Mouse (Mus musculus) layer of hippocampus, adult 8-10 months (tissue): ENCODE measurements at regions not wholly inside any gene's neighbourhood (a gene's known extent, or its start where the extent isn't known, plus 50 kb on each side); places are given as distances from the start of the nearest gene placed in this dataset.

Experiments used
- DNase-seq, 2 experiments: peaks; one replicate each; pipeline ENCODE4 v3.0.0; 2022; ENCODE audit warnings: low spot score in 2 of 2

DNA sequence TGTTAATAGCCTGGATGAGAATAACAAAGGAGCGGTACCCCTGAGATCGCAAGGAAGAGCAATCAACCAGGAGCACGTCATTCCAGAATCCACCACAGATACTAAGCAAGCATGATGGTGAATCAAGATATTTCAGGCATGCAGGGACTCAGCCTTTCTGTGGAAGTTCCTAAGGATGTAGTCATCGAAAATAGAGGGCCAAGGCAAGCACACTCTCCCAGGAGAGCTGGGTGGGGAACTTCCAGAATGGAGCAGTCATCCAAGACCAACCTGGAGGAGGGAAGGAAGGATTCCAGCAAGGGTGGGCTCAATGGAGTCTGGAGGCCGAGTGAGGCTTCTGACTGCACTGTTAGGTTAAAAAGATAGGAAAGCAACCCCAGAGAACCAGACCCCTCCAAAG lies 75.0 kb upstream of the S1pr3 start:
- no peak for DNase-seq

DNA sequence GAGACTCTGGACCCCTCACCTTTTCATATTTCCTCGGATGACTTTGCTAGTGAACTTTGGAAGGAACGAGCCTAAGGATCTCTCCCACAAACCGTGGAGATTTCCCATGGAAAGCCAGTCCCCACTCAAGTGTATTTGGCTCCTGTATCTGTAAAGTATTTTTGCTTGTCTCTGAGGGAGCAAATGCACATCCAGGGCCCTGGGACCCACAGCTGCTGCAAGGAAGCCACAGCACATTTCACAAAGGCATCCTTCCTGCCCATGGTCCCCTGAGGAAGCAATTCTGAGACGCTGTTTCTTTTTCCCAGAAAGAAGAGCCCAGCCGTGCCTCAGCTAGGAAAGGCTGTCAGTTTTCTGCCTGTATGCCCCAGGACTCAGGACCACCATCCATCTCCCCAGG lies 71.7 kb upstream of the S1pr3 start:
- no peak for DNase-seq

DNA sequence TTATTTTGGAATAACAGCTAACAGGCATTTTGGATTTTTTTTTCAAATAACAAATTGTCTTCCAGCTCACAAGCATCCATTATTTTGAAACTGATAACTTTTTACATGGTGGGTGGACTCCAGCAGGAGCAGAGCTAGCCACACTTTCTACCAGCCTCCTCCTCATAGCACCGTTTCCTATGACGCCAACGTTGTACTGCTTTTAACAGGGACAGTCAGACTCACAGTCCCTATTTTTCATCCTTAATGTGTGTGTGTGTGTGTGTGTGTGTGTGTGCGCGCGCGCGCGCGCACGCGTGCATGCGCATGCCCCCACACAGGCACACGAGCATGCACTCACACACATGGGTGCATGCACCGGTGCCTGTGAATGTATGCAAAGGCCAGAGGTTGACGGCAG lies 70.5 kb upstream of the S1pr3 start:
- DNase-seq: no peak

DNA sequence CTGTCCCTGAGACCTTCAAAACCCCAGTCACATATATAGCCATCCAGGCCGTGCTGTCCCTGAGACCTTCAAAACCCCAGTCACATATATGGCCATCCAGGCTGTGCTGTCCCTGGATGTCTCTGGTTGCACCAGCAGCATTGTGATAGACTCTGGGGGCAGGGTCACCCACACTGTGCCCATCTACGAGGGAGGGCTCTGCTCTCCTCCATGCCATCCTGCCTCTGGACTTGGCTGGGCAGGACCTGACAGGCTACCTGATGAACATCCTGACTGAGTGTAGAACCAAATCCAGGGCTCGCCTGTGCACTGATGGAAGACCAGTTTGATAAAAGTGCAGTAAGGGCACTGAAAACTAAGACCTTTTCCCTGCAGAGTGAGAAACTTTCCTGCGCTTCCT lies 63.1 kb upstream of the S1pr3 start:
- no peak for DNase-seq

- no peak for DNase-seq
Observed at GRCm38 (mm10) chr13:51345839-51346550, 62.4 kb upstream of the S1pr3 start.

GRCm38 (mm10) chr13:51348707-51349106 lies 59.7 kb upstream of the S1pr3 start:
- DNase-seq: no peak

DNA sequence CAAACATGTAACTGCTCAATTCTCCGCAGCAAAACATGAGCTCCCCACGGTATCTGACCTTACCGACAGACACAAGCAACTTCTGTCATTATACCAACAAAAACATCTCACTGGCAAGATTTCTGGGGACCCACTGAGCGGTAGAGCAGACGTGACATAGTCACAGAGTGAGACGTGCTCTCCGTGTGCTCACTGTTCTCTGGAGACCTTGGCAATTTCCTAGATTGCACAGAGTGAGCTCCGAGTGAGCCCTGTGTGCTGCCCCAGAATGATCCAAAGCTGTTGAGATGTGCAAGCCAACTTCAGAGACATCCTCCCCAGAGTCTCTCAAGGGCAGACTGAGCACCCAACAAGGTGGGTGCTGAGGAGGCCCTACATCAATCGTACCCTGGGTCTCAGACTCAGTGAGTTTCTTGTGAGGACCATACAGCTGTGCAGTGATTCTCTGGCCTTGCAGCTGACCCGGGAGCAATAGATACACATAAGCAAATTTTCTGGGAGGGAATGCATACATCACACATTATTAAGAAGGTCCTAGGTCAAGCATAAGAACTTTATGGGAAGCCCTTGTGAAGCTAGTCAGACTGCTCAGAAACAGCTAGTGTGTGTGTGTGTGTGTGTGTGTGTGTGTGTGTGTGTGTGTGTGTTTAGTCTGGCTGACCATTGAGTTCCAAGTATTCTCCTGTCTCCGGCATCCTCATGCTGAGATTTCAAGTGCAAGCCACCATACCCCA lies 58.5 kb upstream of the S1pr3 start:
- no peak for DNase-seq

- no peak for DNase-seq
Observed at GRCm38 (mm10) chr13:51352874-51353273, 55.6 kb upstream of the S1pr3 start.

GRCm38 (mm10) chr13:51355507-51355906 lies 52.9 kb upstream of the S1pr3 start:
- no peak for DNase-seq
